Mouse (Mus musculus) T-helper 1 cell (primary cell): ENCODE measurements around the gene Stam.
"Not testable (repeated sequence)": the region's sequence is repeated elsewhere in the genome, so short reads cannot be mapped to it uniquely, and the experiment has no call there.

ENCODE experiments used
- in situ Hi-C: fragments of 300-600 bp; cut with MboI, MseI; formaldehyde crosslinking; loops from one replicate; pipeline ENCODE4 v1.15.1; 2025; ENCODE audit warnings: high pct_unique_total_duplicates

Gene Stam

GRCm38 (mm10) chr2:14073362-14074220 lies at the start of gene Stam:
Gene Stam (plus strand): TSS chr2:14074098.
- in situ Hi-C loops = no loop called here

DNA sequence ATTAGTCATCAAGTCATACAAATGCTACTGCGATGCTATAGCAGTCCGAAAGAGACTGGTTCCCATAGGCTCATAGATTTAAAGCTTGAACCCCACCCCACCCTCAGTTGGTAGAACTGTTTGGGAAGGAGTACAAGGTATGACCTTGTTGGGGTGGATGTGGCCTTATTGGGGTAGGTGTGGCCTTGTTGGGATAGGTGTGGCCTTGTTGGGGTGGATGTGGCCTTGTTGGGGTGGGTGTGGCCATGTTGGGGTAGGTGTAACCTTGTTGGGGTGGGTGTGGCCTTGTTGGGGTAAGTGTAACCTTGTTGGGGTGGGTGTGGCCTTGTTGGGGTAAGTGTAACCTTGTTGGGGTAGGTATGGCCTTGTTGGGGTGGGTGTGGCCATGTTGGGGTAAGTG lies 32.6 kb upstream of the Stam start:
- in situ Hi-C loops = loop anchor here (10.0 kb wide), 1 partner anchor 274 kb away; no protein-coding TSS in a partner anchor

- in situ Hi-C loops = loop anchor here (10.0 kb wide), 1 partner anchor 272 kb away; no protein-coding TSS in a partner anchor
These were observed 30.9 kb upstream of the Stam start for GRCm38 (mm10) chr2:14043011-14043410.

DNA sequence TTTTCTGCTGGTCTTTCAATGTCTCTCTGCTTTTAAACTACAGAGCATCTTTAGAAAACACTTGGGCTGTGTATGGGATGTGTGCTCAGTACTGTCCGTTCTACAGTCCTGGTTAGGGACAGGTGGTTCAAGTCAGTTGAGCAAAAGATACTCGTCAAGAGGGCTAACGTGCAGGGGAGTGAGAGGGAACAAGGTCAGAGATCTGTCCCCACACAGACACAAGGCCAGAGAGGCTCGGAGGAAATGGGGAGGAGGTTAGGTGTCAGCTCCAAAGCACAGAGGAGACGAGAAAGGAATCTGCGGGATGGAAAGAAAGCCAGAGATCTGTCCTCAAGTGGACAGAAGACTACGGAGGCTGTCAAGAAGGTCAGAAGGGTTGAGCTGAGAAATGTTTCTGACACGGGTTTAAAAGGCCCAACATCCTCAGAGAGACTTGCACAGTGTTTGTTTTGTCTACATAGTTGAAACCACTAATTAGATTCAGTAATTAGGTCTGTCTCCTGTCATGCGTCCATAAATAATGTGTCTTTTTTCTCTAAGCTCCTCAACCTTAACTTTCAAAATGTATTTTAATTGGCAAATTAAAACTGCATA lies 30.2 kb upstream of the Stam start:
- in situ Hi-C loops = loop anchor here (10.0 kb wide), 1 partner anchor 271 kb away; no protein-coding TSS in a partner anchor

- in situ Hi-C loops = loop anchor here (10.0 kb wide), 1 partner anchor 266 kb away; no protein-coding TSS in a partner anchor
These were observed 25.5 kb upstream of the Stam start for GRCm38 (mm10) chr2:14048381-14048780.

DNA sequence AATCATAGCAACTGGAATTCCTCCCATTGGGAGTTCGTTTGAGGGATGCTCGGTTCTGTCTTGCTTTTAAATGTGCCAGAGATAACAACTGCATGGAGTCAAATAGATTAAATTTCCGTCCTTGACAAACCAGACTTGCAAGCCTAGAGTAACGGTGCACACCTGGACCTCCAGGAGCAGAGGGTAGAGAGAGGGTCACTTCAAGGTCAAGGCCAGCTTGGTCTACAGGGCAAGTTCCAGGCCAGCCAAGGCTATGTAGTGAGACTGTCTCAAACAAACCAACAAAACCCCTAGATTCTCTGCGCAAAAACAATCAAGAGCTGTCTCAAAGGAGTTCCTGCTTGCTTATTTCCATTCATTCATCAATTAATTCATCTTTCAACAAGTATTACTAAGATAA lies 25.1 kb upstream of the Stam start:
- in situ Hi-C loops = loop anchor here (10.0 kb wide), 1 partner anchor 266 kb away; no protein-coding TSS in a partner anchor

- in situ Hi-C loops = loop anchor here (5.0 kb wide), 1 partner anchor 104 kb away; no protein-coding TSS in a partner anchor
These were observed 20.3 kb upstream of the Stam start for GRCm38 (mm10) chr2:14053618-14054017.

- in situ Hi-C loops = loop anchor here (5.0 kb wide), 1 partner anchor 103 kb away; no protein-coding TSS in a partner anchor
These were observed 19.7 kb upstream of the Stam start for GRCm38 (mm10) chr2:14054163-14054562.

DNA sequence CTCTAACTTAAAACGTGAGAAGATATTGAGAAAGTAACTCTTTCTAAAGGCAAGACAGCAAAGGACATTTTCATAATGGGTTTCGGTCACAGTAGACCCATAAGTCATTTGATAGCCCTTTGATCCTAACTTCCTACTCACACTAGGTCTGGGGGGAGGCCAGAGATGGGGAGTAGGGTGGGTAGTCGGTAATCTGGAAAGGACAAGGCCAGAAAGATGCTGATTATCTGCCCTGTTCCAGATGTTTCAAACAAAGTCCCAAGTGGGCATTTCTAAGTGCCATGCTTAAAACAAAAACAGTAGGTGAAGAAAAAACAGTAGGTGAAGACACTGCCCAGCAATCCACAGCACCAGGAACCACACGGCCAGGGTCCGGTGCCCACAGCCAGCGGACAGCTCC lies 19.2 kb upstream of the Stam start:
- in situ Hi-C loops = loop anchor here (5.0 kb wide), 1 partner anchor 103 kb away; no protein-coding TSS in a partner anchor

- in situ Hi-C loops = no loop called here
These were observed 18.7 kb upstream of the Stam start for GRCm38 (mm10) chr2:14055168-14055565.

DNA sequence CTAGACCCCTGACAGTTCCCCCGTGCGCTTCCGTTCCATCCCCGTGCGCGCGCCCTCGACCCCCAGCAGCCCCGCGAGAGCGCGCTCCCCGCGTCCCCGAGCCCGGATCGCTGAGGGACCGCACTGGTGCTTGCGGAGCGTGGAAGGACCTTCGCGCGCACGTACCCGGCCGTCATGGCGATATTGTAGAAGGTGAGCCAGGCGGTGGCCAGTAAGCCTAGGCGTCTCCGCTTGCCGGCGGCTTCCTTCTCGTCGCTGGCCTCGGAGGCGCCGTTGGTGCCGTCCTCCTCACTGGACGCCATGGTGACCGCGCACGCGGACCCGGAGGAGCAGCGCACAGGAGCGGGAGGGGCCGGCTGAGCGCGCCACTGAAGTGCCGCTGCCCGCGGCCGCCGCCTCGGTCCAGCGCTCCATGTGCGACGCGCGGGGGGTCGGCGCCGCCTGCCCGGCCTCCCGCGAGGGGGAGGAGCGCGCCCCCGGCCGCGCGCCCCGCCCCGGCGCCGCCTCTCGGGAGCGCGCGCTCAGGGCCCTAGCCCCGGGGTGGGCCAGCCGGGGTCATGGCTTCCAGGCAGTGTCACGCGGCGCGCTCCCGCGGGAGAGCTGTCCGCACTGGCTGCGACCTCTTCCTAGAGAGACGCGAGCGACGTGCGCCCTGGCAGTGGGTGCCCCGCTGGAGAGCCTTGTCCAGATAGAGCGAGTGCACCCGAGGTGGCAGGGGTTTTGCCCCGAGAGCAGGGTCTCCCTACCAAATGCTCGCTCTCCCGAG lies 18.1 kb upstream of the Stam start, which contains the start of gene Hacd1:
Gene Hacd1, minus strand, starts transcription at position 570 of the 766 bp plus-strand sequence.
- in situ Hi-C loops = no loop called here

DNA sequence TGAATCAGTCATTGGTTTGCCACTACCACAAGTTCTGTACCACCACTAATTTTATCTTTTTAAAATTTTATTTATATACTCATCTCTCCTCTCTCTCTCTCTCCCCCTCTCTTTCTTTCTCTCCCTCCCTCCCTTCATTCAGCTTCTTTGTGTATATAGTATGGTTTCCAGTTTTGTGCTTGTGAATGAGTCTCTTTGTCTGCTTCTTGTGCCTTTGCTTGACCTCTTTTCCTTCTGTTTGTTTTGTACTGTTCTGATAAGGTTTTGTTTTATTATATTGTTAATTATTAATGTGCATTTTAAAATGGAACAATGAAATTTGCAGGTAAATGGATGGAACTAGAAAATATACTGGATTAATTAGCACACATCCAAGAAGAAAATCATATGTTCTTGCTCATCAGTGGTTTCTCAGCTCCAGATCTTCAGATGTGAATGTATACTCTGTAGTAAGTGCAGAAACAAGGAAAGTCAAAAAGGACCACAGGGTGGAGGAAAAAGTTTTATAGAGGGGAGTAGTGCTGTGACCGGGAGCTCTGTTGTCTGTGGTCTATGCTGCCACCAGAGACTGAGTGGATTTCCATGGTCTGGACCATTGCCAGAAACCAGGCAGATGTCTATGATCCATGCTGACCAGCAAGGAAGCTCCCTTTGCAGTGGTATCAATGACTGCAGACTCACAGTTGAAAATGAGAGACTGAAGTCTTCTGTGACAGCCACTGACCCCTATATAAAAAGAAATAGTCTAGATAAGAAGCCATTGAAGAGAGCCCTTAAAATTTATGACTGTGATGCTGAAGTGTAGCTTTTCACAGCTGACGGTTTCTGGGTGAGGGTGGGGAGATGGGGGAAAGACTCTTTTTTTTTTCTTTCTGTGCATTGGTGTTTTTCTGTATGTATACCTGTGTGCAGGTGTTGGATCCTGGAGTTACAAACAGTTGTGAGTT lies 7.9 kb upstream of the Stam start:
- in situ Hi-C loops = no loop called here

DNA sequence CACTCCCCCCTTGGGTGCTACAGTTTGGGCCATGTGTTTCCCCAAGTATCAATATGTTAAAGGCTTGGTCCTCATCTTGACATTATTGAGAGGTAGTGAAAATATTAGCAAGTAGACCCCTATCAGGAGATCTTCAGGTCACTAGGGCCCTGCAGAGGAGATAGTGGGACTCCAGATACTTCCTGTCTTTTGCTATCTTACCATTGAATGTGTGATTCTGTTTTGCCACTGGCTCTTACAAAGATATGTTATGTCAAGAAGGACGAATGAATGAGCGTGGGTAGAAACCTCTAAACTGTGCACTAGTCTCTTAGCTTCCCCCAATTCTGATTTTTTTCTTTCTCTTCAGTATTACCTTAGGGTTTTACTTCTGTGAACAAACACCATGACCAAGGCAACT lies 4.9 kb upstream of the Stam start:
- in situ Hi-C loops = no loop called here

GRCm38 (mm10) chr2:14070466-14070865 lies 3.4 kb upstream of the Stam start:
- in situ Hi-C loops = no loop called here

GRCm38 (mm10) chr2:14073008-14073361 lies 913 bp upstream of the Stam start:
- in situ Hi-C loops = no loop called here

GRCm38 (mm10) chr2:14074221-14074901 lies 463 bp downstream of the Stam start:
- in situ Hi-C loops = no loop called here

GRCm38 (mm10) chr2:14078527-14078926 lies 4.6 kb downstream of the Stam start:
- in situ Hi-C loops = not testable (repeated sequence)

- in situ Hi-C loops = no loop called here
These were observed 26.6 kb downstream of the Stam start for GRCm38 (mm10) chr2:14100533-14100932.

GRCm38 (mm10) chr2:14102603-14103002 lies 28.7 kb downstream of the Stam start:
- in situ Hi-C loops = no loop called here

DNA sequence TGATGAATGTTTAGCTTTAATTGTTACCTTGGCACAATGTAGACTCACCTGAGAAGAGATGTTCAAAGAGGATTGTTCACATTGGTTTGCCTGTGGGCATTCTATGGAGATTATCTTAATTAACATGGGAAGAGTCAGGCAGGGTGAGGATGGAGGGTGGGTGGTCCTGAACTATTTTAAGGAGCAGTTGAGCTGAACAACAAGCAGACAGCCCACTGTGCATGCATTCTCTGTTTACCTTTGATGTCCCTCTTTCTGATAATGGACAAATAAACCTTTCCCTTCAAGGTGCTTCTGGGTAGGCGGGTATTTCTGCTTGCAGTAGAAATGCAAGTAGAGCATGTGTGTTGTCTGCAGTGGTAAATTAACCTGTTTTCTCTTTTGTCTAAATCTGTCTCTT lies 30.0 kb downstream of the Stam start:
- in situ Hi-C loops = no loop called here
